Mouse (Mus musculus): ENCODE measurements around the gene Frmd4a.
"Not testable (repeated sequence)": the region's sequence is repeated elsewhere in the genome, so short reads cannot be mapped to it uniquely, and the experiment has no call there.

Frmd4a gene

GRCm38 (mm10) chr2:4335881-4336280 lies 318.4 kb downstream of the Frmd4a start:
- no peak for DNase-seq (ENCODE audit: extremely low spot score)

- not testable (repeated sequence) for DNase-seq (ENCODE audit: extremely low spot score)
Observed at GRCm38 (mm10) chr2:4338290-4338689, 320.8 kb downstream of the Frmd4a start.

GRCm38 (mm10) chr2:4339128-4339527 lies 321.6 kb downstream of the Frmd4a start:
- no peak for DNase-seq (ENCODE audit: extremely low spot score)

- DNase-seq (ENCODE audit: extremely low spot score) = no peak
Observed at GRCm38 (mm10) chr2:4339530-4340218, 322.2 kb downstream of the Frmd4a start.

- DNase-seq (ENCODE audit: extremely low spot score) = no peak
Observed at GRCm38 (mm10) chr2:4340378-4340777, 322.9 kb downstream of the Frmd4a start.

- no peak for DNase-seq (ENCODE audit: extremely low spot score)
Observed at GRCm38 (mm10) chr2:4341141-4341540, 323.6 kb downstream of the Frmd4a start.

GRCm38 (mm10) chr2:4342005-4342404 lies 324.5 kb downstream of the Frmd4a start:
- DNase-seq (ENCODE audit: extremely low spot score) = no peak

- no peak for DNase-seq (ENCODE audit: extremely low spot score)
Observed at GRCm38 (mm10) chr2:4344411-4344810, 326.9 kb downstream of the Frmd4a start.

- DNase-seq (ENCODE audit: extremely low spot score) = no peak
Observed at GRCm38 (mm10) chr2:4346232-4346631, 328.7 kb downstream of the Frmd4a start.

GRCm38 (mm10) chr2:4346953-4347352 lies 329.4 kb downstream of the Frmd4a start:
- no peak for DNase-seq (ENCODE audit: extremely low spot score)

GRCm38 (mm10) chr2:4347782-4348181 lies 330.3 kb downstream of the Frmd4a start:
- no peak for DNase-seq (ENCODE audit: extremely low spot score)

GRCm38 (mm10) chr2:4348509-4348908 lies 331.0 kb downstream of the Frmd4a start:
- DNase-seq (ENCODE audit: extremely low spot score) = no peak

GRCm38 (mm10) chr2:4356812-4357384 lies 339.4 kb downstream of the Frmd4a start:
- no peak for DNase-seq (ENCODE audit: extremely low spot score)

- DNase-seq (ENCODE audit: extremely low spot score) = no peak
Observed at GRCm38 (mm10) chr2:4361981-4362834, 344.7 kb downstream of the Frmd4a start.

GRCm38 (mm10) chr2:4364908-4365307 lies 347.4 kb downstream of the Frmd4a start:
- DNase-seq (ENCODE audit: extremely low spot score) = no peak

- DNase-seq (ENCODE audit: extremely low spot score) = no peak
Observed at GRCm38 (mm10) chr2:4368544-4368943, 351.0 kb downstream of the Frmd4a start.

GRCm38 (mm10) chr2:4370499-4370898 lies 353.0 kb downstream of the Frmd4a start:
- no peak for DNase-seq (ENCODE audit: extremely low spot score)

- no peak for DNase-seq (ENCODE audit: extremely low spot score)
Observed at GRCm38 (mm10) chr2:4371341-4371740, 353.8 kb downstream of the Frmd4a start.

- no peak for DNase-seq (ENCODE audit: extremely low spot score)
Observed at GRCm38 (mm10) chr2:4378844-4379243, 361.3 kb downstream of the Frmd4a start.

GRCm38 (mm10) chr2:4380435-4380834 lies 362.9 kb downstream of the Frmd4a start:
- no peak for DNase-seq (ENCODE audit: extremely low spot score)

- DNase-seq (ENCODE audit: extremely low spot score) = no peak
Observed at GRCm38 (mm10) chr2:4380926-4381325, 363.4 kb downstream of the Frmd4a start.

GRCm38 (mm10) chr2:4386468-4386867 lies 369.0 kb downstream of the Frmd4a start:
- DNase-seq (ENCODE audit: extremely low spot score) = no peak

GRCm38 (mm10) chr2:4389330-4389729 lies 371.8 kb downstream of the Frmd4a start:
- DNase-seq (ENCODE audit: extremely low spot score) = no peak

All from embryo, embryonic 9.5 days (tissue).